Mouse (Mus musculus) A20 (cell line): ENCODE data around the gene Tekt5.
A peak's percentile ranks its signal among the peaks of the same experiment; 100 is the strongest.

Experiments
- DNase-seq: peaks from one replicate; pipeline ENCODE4 v3.0.0-alpha.2; 2011; ENCODE audit warnings: low read depth, low spot score

Gene Tekt5

DNA sequence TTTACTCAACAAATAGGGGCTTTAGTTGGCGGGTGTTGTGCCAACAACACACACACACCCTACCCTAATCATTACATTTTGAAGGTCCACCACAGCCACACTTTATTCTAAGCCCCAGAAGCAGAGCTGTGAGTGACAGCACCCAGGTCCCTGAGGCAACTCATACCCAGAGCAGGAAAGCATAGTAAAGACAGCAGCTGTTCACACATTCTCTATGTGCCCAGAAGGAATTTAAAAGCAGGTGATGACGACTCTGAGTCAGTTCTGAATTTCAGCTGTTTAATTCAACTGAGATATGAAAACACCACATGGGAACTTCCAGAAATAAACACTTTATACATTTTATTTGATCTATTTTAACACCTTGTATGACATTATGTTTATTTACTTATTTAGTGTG, 15.8 kb downstream of the Tekt5 start:
- no peak for DNase-seq

DNA sequence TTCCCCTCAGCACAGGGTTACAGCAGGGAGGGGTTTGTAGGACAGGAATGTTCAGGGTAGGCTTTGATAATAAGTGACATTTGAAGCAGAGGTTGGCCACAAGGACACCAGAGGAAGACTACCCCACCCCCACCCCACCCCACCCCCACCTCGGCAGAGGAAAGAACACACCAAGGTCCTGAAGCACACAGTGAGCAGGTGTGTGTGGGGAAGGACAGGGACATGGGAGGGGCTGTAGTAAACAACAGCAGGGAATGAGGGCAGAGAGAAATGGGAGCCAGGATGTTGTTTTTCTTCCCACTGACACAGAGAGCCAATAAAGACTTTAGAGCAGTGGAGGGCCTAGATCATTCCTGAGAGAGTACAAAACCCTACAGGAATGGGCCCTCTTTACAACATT, 18.0 kb downstream of the Tekt5 start:
- no peak for DNase-seq

GRCm38 (mm10) chr16:10374254-10375011, 20.9 kb downstream of the Tekt5 start:
- DNase-seq = no peak

DNA sequence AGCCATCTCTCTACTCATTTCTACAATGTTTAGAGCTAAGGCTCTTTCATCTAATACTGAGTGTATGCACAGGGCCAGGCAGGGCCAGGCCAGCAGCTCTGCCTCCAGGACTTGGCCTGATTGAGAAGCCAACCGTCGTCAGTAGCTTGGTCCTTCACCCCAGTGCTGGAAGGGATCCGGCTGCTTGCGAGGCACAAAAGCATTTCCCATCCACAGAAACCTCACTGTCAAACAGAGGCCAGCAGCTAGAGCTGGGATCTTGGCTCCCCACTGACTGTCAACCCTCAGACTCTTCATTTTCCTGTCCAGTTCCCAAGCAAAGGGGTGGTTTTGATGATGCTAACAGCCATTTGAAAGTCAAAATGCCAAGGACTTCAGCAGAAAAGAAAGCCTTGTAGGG, 22.9 kb downstream of the Tekt5 start:
- no peak for DNase-seq

DNA sequence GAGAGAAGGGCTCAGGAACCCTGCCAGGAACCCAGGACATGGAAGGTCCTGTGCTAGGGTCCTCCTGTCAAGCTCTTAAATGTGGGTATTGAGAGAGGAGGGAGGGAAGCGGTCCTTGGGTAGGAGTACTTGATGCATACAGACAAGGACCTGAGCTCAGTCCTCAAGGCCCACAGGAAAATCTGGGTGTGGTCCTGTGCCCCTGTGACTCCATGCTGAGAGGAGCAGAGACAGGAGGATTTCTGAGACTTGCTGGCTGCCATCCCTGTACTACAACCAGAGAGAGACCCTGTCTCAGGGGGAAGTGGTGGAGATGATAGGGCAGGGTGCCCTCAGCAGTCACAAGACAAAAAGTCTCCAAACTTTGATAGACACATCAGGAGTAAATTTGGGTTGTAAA, 25.3 kb downstream of the Tekt5 start:
- no peak for DNase-seq

DNA sequence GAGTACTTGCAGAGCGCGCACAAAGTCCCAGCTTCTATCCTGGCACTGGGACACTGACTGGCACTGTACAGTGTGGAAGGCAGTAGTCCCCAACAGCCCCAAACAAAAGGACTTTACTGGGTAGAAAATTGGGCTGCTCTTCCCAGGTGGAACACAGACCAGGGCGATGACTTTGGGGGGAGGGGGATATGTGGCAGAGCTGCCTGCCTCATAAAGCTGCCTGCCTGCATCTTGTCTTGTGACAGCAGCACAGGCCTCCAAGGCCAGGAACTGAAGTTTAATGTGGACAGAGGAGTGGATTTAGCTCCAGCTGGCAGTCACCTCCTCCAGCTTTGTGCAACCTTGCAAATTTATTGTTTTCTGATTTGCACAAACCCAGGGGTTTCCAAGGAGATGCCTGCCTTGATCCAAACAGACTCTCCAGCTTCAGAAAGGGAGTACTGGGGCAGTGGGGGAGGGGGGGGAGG, 25.8 kb downstream of the Tekt5 start:
- DNase-seq = no peak

DNA sequence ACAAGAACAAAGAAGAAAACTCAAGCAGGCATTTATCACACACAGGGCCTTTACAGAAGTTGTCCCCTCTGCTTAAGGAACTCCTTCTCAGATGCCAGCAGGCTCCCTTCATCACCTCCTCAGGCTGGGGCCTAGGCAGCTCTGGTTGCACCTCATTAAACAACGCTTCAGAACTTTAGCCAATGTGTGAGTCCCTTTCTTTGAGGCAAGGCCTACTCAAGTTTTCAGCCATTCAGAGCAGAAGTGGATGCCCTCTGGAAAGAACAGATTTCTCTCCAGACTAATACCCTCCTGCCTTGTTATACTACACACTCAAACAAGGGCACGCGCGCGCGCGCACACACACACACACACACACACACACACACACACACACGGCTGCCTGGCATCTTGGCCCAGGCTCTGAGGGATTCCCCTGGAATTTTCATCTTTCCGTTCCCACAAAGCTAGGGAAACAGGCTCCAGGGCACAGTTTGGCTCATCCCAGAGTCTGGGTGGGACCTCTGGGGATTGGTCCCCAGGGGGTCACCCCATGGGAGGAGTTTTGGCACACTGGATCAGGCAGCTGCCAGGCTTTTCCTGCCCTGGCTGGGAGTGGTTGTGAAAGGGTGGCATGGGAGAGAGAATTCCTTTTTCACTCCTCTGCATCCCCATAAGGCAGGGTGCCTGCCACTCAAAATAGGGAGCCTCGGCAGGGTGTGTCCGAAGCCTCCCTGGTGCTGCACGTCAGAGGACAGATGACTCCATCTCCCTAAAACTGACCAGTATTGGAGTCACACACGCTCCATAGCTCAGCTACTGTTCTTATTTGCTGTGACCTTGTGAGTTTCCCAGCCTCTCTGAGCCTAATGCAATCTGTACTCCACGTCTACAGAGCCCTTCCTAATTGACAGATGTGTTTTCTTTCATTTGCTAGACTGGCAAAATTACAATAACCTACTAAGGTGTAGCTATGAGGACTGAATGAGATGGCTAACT, 28.8 kb downstream of the Tekt5 start:
- no peak for DNase-seq

DNA sequence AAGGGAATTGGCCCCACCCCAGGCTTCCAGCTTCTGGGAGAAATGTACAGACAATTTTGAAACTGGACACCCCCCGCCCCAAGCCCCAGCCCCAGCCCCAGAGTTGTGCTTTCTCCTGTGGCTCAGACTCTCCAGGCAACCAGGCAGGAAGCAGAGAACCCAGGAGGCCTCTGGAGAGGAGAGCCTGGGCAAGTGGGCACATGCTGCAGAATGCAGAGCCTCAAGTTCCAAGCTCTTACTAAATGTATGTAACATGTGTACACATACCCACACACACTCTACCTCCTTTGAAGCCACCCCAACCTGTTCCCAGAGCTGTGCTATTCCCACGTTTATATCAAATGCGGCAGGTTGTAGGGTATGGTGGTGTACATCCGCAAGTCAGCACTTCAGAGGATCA, 29.5 kb downstream of the Tekt5 start:
- DNase-seq = no peak

GRCm38 (mm10) chr16:10363061-10363460, 32.2 kb downstream of the Tekt5 start:
- DNase-seq = no peak

GRCm38 (mm10) chr16:10359241-10359640, 36.0 kb downstream of the Tekt5 start:
- no peak for DNase-seq

DNA sequence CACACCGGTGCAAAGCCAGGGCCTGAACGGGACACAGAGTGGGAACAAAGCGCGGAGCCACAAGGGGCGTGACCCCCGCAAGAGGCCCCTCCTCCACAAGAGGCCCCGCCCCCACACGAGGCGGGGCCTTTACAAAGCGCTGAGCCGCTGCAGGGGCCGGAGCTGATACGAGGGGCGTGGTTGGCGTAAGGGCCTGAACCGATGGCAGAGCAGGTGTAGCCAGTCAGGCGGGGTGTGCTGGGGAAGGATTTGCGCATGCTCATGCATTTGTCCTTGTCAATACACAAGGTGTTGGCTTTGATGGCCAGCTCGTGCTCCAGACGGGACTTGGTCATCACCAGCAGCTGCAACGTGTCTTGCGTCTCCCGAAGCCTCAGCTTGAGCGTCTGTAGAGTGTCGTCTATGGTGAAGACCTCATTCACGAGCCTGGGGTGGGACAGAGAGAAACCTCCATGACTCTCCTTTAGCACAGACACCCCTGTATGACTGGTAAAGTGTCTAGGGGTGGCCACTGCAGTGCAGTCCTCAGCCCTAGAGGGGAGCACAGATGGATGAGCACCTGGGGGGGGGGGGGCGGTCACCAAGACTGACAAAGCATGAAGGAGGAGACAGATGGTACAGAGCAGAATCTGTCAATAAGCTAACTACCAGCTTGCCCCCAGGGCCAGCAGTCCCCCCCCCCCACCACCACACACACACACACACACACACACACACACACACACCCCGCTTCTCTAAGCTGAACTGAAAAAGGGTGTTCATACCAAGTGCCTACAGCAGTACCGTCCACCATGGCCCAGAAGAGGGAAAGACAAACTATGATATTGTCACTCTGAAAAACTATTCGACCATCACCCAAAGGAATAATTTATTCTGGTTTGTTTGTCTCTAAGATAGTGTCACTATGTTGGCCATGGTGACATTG, 37.0 kb downstream of the Tekt5 start:
- DNase-seq = peak; percentile 43

- no peak for DNase-seq
Measured at GRCm38 (mm10) chr16:10355004-10355403, 40.3 kb downstream of the Tekt5 start.

- no peak for DNase-seq
Measured at GRCm38 (mm10) chr16:10351050-10351636, 44.1 kb downstream of the Tekt5 start.

GRCm38 (mm10) chr16:10349876-10350275, 45.4 kb downstream of the Tekt5 start:
- no peak for DNase-seq

GRCm38 (mm10) chr16:10349436-10349835, 45.9 kb downstream of the Tekt5 start:
- no peak for DNase-seq

DNA sequence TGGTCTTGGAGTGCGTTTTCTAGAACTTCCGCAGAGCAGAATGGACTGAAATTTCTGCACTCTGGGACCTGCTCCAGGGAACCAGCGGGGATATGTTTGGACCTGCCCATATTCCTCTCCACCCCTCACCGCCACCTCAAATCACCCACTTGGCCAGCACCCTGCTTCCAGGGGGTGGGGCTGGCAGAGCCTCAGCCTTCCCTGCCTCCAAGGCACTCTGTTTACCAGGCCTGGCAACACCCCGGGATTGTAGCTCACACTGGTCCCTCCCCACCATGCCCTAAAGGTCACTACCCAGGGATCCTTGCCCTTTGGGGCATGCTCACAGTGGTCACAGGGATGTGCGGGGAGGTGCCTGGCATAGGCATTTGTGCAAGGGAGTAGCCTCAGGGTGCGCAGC, 47.7 kb downstream of the Tekt5 start:
- no peak for DNase-seq

- no peak for DNase-seq
Measured at GRCm38 (mm10) chr16:10341110-10341509, 54.2 kb downstream of the Tekt5 start.

DNA sequence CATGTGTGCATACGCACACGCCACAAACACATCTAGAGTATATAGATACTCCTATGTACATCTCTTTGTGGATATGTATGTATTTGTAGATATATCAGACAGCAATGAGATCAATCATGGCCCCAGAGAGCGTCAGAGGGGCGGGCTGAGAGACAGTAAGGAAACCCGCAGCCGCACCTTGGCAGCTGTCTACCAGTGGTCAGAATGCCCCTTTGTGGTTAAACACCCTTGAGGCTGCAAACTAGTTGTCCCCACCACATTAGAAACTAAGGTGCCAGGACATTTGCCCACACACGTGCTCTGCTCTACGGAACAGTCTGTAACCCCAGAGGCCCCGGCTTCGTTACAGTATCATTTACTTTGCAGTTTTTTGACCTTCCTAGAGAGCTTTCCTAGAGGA, 55.4 kb downstream of the Tekt5 start:
- no peak for DNase-seq

DNA sequence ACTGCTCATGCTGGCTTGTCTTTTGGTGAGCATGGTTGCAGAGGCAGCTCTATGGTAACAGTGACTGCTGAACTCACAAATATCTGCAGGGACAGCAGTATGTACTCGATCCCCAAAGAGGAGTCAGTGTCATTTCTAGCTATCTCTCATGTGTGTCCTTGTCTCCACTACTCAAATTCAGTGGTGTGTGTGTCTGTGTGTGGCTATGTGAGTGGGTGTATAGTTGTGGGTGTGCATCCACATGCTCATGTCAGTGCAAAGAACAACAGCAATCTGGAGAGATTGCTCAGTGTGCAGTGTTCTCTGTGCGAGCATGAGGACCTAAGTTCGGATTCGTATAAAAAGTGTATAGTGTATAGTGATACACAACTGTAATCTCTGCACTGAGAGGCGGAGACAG, 56.7 kb downstream of the Tekt5 start:
- DNase-seq = no peak

- no peak for DNase-seq
Measured at GRCm38 (mm10) chr16:10337422-10338197, 57.7 kb downstream of the Tekt5 start.
